Mouse (Mus musculus): ENCODE data around the gene Cblb. TPM values are rescaled to one million over a fixed set of nuclear protein-coding genes. Genes with fewer than 3 reads are reported as not detected.
A peak's percentile ranks its signal among the peaks of the same experiment; 100 is the strongest.

Gene Cblb
- total RNA-seq, 2 experiments from 2014 or later: 10.2 to 19.9 TPM

GRCm38 (mm10) chr16:52067632-52068516, 36.8 kb downstream of the Cblb start:
- ATAC-seq (replicated peaks; ENCODE audit: low FRiP score, low TSS enrichment, poor library complexity, severe bottlenecking): peak; percentile 96

GRCm38 (mm10) chr16:52068517-52068874, 37.5 kb downstream of the Cblb start:
- peak; percentile 40 for ATAC-seq (replicated peaks; ENCODE audit: low FRiP score, low TSS enrichment, poor library complexity, severe bottlenecking)

- ATAC-seq (replicated peaks; ENCODE audit: low FRiP score, low TSS enrichment, poor library complexity, severe bottlenecking): no peak
These were observed 38.6 kb downstream of the Cblb start for GRCm38 (mm10) chr16:52069648-52070047.

- no peak for ATAC-seq (replicated peaks; ENCODE audit: low FRiP score, low TSS enrichment, poor library complexity, severe bottlenecking)
These were observed 39.1 kb downstream of the Cblb start for GRCm38 (mm10) chr16:52070128-52070527.

- no peak for ATAC-seq (replicated peaks; ENCODE audit: low FRiP score, low TSS enrichment, poor library complexity, severe bottlenecking)
These were observed 40.3 kb downstream of the Cblb start for GRCm38 (mm10) chr16:52071290-52071689.

- no peak for ATAC-seq (replicated peaks; ENCODE audit: low FRiP score, low TSS enrichment, poor library complexity, severe bottlenecking)
These were observed 40.8 kb downstream of the Cblb start for GRCm38 (mm10) chr16:52071766-52072209.

- ATAC-seq (replicated peaks; ENCODE audit: low FRiP score, low TSS enrichment, poor library complexity, severe bottlenecking): no peak
These were observed 45.6 kb downstream of the Cblb start for GRCm38 (mm10) chr16:52076652-52077051.

GRCm38 (mm10) chr16:52077901-52078300, 46.9 kb downstream of the Cblb start:
- no peak for ATAC-seq (replicated peaks; ENCODE audit: low FRiP score, low TSS enrichment, poor library complexity, severe bottlenecking)

- ATAC-seq (replicated peaks; ENCODE audit: low FRiP score, low TSS enrichment, poor library complexity, severe bottlenecking): no peak
These were observed 47.9 kb downstream of the Cblb start for GRCm38 (mm10) chr16:52078758-52079474.

- ATAC-seq (replicated peaks; ENCODE audit: low FRiP score, low TSS enrichment, poor library complexity, severe bottlenecking): no peak
These were observed 48.4 kb downstream of the Cblb start for GRCm38 (mm10) chr16:52079475-52079823.

- peak; percentile 49 for ATAC-seq (replicated peaks; ENCODE audit: low FRiP score, low TSS enrichment, poor library complexity, severe bottlenecking)
These were observed 49.8 kb downstream of the Cblb start for GRCm38 (mm10) chr16:52080619-52081395.

GRCm38 (mm10) chr16:52081756-52082155, 50.7 kb downstream of the Cblb start:
- ATAC-seq (replicated peaks; ENCODE audit: low FRiP score, low TSS enrichment, poor library complexity, severe bottlenecking): peak; percentile 83

GRCm38 (mm10) chr16:52086793-52087450, 55.9 kb downstream of the Cblb start:
- no peak for ATAC-seq (replicated peaks; ENCODE audit: low FRiP score, low TSS enrichment, poor library complexity, severe bottlenecking)

- no peak for ATAC-seq (replicated peaks; ENCODE audit: low FRiP score, low TSS enrichment, poor library complexity, severe bottlenecking)
These were observed 58.3 kb downstream of the Cblb start for GRCm38 (mm10) chr16:52089354-52089753.

GRCm38 (mm10) chr16:52090899-52091298, 59.9 kb downstream of the Cblb start:
- no peak for ATAC-seq (replicated peaks; ENCODE audit: low FRiP score, low TSS enrichment, poor library complexity, severe bottlenecking)

GRCm38 (mm10) chr16:52093325-52094253, 62.6 kb downstream of the Cblb start:
- ATAC-seq (replicated peaks; ENCODE audit: low FRiP score, low TSS enrichment, poor library complexity, severe bottlenecking): no peak

GRCm38 (mm10) chr16:52094735-52095459, 63.9 kb downstream of the Cblb start:
- no peak for ATAC-seq (replicated peaks; ENCODE audit: low FRiP score, low TSS enrichment, poor library complexity, severe bottlenecking)

GRCm38 (mm10) chr16:52095643-52096042, 64.6 kb downstream of the Cblb start:
- ATAC-seq (replicated peaks; ENCODE audit: low FRiP score, low TSS enrichment, poor library complexity, severe bottlenecking): 0 out of 2 replicates have a peak, but pooled peaks have one; percentile 43
